Mouse (Mus musculus) spleen, adult 2 months (tissue): Measurements from ENCODE around the gene Slc4a4.

Experiments used
- CTCF ChIP-seq: fragments of 200-500 bp; IDR thresholded peaks from 2 replicates; pipeline ENCODE4 v1.5.1; 2011; ENCODE audit warnings: mild to moderate bottlenecking, inconsistent platforms; ENCODE audit not compliant: insufficient read depth, insufficient read length, insufficient replicate concordance; ENCODE audit errors: extremely low read depth
- POLR2A ChIP-seq: fragments of 200-500 bp; IDR thresholded peaks from 2 replicates; pipeline ENCODE4 v1.6.1; 2011; ENCODE audit warnings: low read depth, low read length, inconsistent platforms

DNA sequence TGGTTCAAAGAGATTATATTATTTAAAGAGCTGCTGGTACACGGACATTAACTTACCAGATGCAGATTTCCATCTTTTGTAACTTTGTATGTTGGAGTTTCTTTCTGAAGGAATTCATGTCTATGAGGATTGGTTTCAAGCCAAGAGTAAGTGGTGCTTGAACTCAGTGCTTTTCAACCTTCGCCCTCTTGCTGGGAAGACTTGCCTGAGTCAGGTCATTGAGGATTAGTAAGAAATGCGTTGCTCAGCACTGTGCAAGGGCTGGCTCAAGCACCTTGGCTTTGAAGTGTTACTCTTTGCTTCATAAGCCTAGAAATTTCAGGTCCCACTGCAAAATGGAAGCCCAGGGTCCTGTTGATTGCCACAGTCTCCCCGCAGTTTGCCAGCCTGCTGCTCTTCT lies 196.9 kb downstream of the Slc4a4 start:
- TF ChIP-seq CTCF (no peak), POLR2A (no peak)
